Mouse (Mus musculus): ENCODE measurements around the gene Gys1.

GRCm38 (mm10) chr7:45408949-45409348 lies 25.7 kb upstream of the Gys1 start:
- TF ChIP-seq HCFC1 (IDR thresholded peaks at IDR 0.05; ENCODE audit: borderline replicate concordance, insufficient read depth, low read length) (no peak), CHD2 (IDR thresholded peaks at IDR 0.05; ENCODE audit: low read depth, low read length) (no peak)
